Mouse (Mus musculus): ENCODE measurements around the gene Rfng.

GRCm38 (mm10) chr11:120824787-120825288, 40.8 kb upstream of the Rfng start:
- TF ChIP-seq CTCF (IDR thresholded peaks at IDR 0.05; ENCODE audit: low read depth, low read length), result no peak
- TF ChIP-seq POLR2A (IDR thresholded peaks at IDR 0.05; ENCODE audit: extremely low read depth, insufficient read depth, low read length), result no peak

All from liver, adult 2 months (tissue).